Mouse (Mus musculus): ENCODE measurements around the gene E130114P18Rik. TPM values are rescaled to one million over a fixed set of nuclear protein-coding genes. Genes with fewer than 3 reads are reported as not detected.

E130114P18Rik gene
- polyA plus RNA-seq, 1 experiment from 2014 or later, result 26.3 TPM

GRCm38 (mm10) chr4:97564199-97564598 lies 213.7 kb downstream of the E130114P18Rik start:
- H3K9me3 ChIP-seq (ENCODE audit: control insufficient read depth, low read length), result no peaks in the 10 kb centered on the region
- no peak overlapping the region for H3K27ac ChIP-seq
- H3K4me3 ChIP-seq (replicated peaks; ENCODE audit: low read length), result no peak overlapping the region
- H3K36me3 ChIP-seq (replicated peaks; ENCODE audit: control insufficient read depth, insufficient read depth), result no peaks in the 10 kb centered on the region
- ATAC-seq (ENCODE audit: low FRiP score) (no peak), DNase-seq (ENCODE audit: low spot score) (no peak)
- 92% methylated on average over 6 of the region's 6 CpGs for WGBS
- H3K9ac ChIP-seq, result no peak overlapping the region
- H3K27me3 ChIP-seq (ENCODE audit: control insufficient read depth, insufficient read depth, low read length), result no peaks in the 10 kb centered on the region
- no peak overlapping the region for H3K4me2 ChIP-seq (replicated peaks)
- no peaks in the 10 kb centered on the region for H3K4me1 ChIP-seq (replicated peaks; ENCODE audit: control insufficient read depth, insufficient read depth, low read length)

- DNase-seq (ENCODE audit: low spot score) (no peak), ATAC-seq (ENCODE audit: low FRiP score) (no peak)
- Histone ChIP-seq H3K27ac (no peak overlapping the region), H3K9me3 (ENCODE audit: control insufficient read depth, low read length) (no peaks in the 10 kb centered on the region), H3K27me3 (ENCODE audit: control insufficient read depth, insufficient read depth, low read length) (no peaks in the 10 kb centered on the region), H3K4me3 (replicated peaks; ENCODE audit: low read length) (no peak overlapping the region), H3K4me1 (replicated peaks; ENCODE audit: control insufficient read depth, insufficient read depth, low read length) (no peaks in the 10 kb centered on the region), H3K36me3 (replicated peaks; ENCODE audit: control insufficient read depth, insufficient read depth) (no peaks in the 10 kb centered on the region), H3K4me2 (replicated peaks) (no peak overlapping the region), H3K9ac (no peak overlapping the region)
- 66% methylated on average over 2 of the region's 2 CpGs for WGBS
Observed at GRCm38 (mm10) chr4:97557585-97557984, 220.3 kb downstream of the E130114P18Rik start.

- no peak for ATAC-seq (ENCODE audit: low FRiP score)
- no peaks in the 10 kb centered on the region for H3K27me3 ChIP-seq (ENCODE audit: control insufficient read depth, insufficient read depth, low read length)
- no peak for DNase-seq (ENCODE audit: low spot score)
- no peaks in the 10 kb centered on the region; the same call in 1 of the 2 replicates for H3K9me3 ChIP-seq (ENCODE audit: control insufficient read depth, low read length)
- no peak overlapping the region for H3K9ac ChIP-seq
- 64% methylated on average over 5 of the region's 5 CpGs for WGBS
- H3K4me1 ChIP-seq (replicated peaks; ENCODE audit: control insufficient read depth, insufficient read depth, low read length), result no peaks in the 10 kb centered on the region
- no peaks in the 10 kb centered on the region for H3K36me3 ChIP-seq (replicated peaks; ENCODE audit: control insufficient read depth, insufficient read depth)
- no peak overlapping the region for H3K27ac ChIP-seq
- H3K4me3 ChIP-seq (replicated peaks; ENCODE audit: low read length), result no peak overlapping the region
- H3K4me2 ChIP-seq (replicated peaks), result no peak overlapping the region
Observed at GRCm38 (mm10) chr4:97544016-97544415, 233.9 kb downstream of the E130114P18Rik start.

- WGBS, result 71% methylated on average over 2 of the region's 2 CpGs
Observed at GRCm38 (mm10) chr4:97532072-97532471, 245.8 kb downstream of the E130114P18Rik start.

GRCm38 (mm10) chr4:97528517-97528916 lies 249.4 kb downstream of the E130114P18Rik start:
- Histone ChIP-seq H3K9me3 (ENCODE audit: control insufficient read depth, low read length) (no peaks in the 10 kb centered on the region), H3K9ac (no peak overlapping the region), H3K4me2 (replicated peaks) (no peak overlapping the region), H3K4me3 (replicated peaks; ENCODE audit: low read length) (no peak overlapping the region), H3K36me3 (replicated peaks; ENCODE audit: control insufficient read depth, insufficient read depth) (no peaks in the 10 kb centered on the region), H3K27ac (no peak overlapping the region), H3K27me3 (ENCODE audit: control insufficient read depth, insufficient read depth, low read length) (no peaks in the 10 kb centered on the region), H3K4me1 (replicated peaks; ENCODE audit: control insufficient read depth, insufficient read depth, low read length) (no peaks in the 10 kb centered on the region)
- DNase-seq (ENCODE audit: low spot score) (no peak), ATAC-seq (ENCODE audit: low FRiP score) (no peak)
- 76% methylated on average over 2 of the region's 2 CpGs for WGBS

More at GRCm38 (mm10) chr4:97532072-97532471, 245.8 kb downstream of the E130114P18Rik start:
- no peak overlapping the region for H3K27ac ChIP-seq
- H3K4me1 ChIP-seq (replicated peaks; ENCODE audit: control insufficient read depth, insufficient read depth, low read length), result no peaks in the 10 kb centered on the region
- no peaks in the 10 kb centered on the region for H3K27me3 ChIP-seq (ENCODE audit: control insufficient read depth, insufficient read depth, low read length)
- DNase-seq (ENCODE audit: low spot score) (no peak), ATAC-seq (ENCODE audit: low FRiP score) (no peak)
- no peaks in the 10 kb centered on the region for H3K9me3 ChIP-seq (ENCODE audit: control insufficient read depth, low read length)
- no peak overlapping the region for H3K4me3 ChIP-seq (replicated peaks; ENCODE audit: low read length)
- no peaks in the 10 kb centered on the region for H3K36me3 ChIP-seq (replicated peaks; ENCODE audit: control insufficient read depth, insufficient read depth)
- no peak overlapping the region for H3K4me2 ChIP-seq (replicated peaks)
- no peak overlapping the region for H3K9ac ChIP-seq

Other genes starting within 250 kb of the E130114P18Rik start
- 47.8 and 49.2 TPM in 2 replicates for gene Nfia, start 5.3 kb downstream of the E130114P18Rik start, polyA plus RNA-seq (2014; fragmentation: Nextera tagmentation; extraction: Ambion mirVana)